In the genomic region with DNA sequence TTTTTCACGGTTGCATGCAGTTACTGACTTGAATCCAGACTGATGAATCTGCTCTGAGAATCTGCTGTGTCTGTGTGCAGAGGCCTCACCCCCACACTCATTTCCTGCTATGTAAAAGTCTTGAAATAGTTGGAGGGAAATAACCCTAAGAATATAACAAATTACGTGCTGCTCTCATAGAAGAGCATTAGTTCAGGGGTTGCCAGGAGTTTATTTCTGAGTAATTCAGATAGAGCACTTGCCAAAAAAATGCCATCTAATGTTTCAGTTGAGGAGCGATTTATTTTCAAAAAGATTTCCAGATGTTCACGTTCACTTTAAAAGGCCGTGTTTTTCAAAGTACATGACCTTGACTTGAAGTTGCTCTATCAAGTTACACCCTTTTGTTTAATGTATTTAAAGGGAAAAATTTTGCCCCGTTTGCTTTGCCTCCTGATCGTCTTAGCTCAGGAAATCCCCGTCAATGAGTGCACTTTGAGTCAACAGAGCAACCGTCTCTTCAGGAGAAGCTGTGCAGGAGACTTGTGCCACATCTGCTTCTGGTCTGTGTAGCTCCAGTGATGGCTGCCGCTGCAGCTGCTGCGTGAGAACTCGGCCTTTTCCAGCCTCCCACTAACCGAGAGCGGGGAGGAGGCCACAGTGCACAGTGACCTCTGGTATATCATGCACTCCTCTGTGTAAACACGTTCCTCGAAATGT, we compare ENCODE assay signal across 8 mouse cellular contexts. TPM values are rescaled to one million over a fixed set of nuclear protein-coding genes. Genes with fewer than 3 reads are reported as not detected.
DNase-seq lines count a peak whose midpoint lies in the region; ATAC-seq lines count a peak whose summit lies in the region.

No protein-coding gene starts in this region.

- no peak overlapping the region for H3K27ac ChIP-seq in midbrain, embryonic 14.5 days (replicated peaks; ENCODE audit: low read depth, low read length)
- no peak overlapping the region for H3K27ac ChIP-seq in midbrain, embryonic 16.5 days (ENCODE audit: low read length)

- no peak overlapping the region for H3K9ac ChIP-seq in midbrain, embryonic 14.5 days (replicated peaks; ENCODE audit: low read length)
- no peak overlapping the region for H3K9ac ChIP-seq in midbrain, embryonic 16.5 days (ENCODE audit: low read depth, low read length)

- H3K36me3 ChIP-seq in midbrain, embryonic 14.5 days (ENCODE audit: control insufficient read depth, insufficient read depth, low read length) = no peaks in the 10 kb centered on the region
- H3K36me3 ChIP-seq in midbrain, embryonic 16.5 days (ENCODE audit: control insufficient read depth, insufficient read depth, low read length) = no peaks in the 10 kb centered on the region

- no peak for ATAC-seq in midbrain, embryonic 14.5 days (ENCODE audit: low FRiP score, low TSS enrichment)
- ATAC-seq in midbrain, embryonic 16.5 days = no peak
- ATAC-seq in inflammation-experienced regulatory T-cells, adult 6 months = peak; percentile 50
- ATAC-seq in frontal cortex, adult (ENCODE audit: low TSS enrichment) = no peak

- no peaks in the 10 kb centered on the region for H3K27me3 ChIP-seq in midbrain, embryonic 14.5 days (ENCODE audit: control insufficient read depth, insufficient read depth, low read length)
- no peaks in the 10 kb centered on the region for H3K27me3 ChIP-seq in midbrain, embryonic 16.5 days (ENCODE audit: control insufficient read depth, insufficient read depth, low read depth, low read length)

- no peak overlapping the region for H3K4me3 ChIP-seq in midbrain, embryonic 14.5 days (replicated peaks; ENCODE audit: low read depth, low read length)
- H3K4me3 ChIP-seq in midbrain, embryonic 16.5 days (ENCODE audit: low read depth, low read length) = no peak overlapping the region

- H3K9me3 ChIP-seq in midbrain, embryonic 14.5 days (ENCODE audit: control insufficient read depth, low read length) = no peaks in the 10 kb centered on the region
- H3K9me3 ChIP-seq in midbrain, embryonic 16.5 days (replicated peaks; ENCODE audit: control insufficient read depth, low read length, poor library complexity, severe bottlenecking) = no peaks in the 10 kb centered on the region

- WGBS in midbrain, embryonic 14.5 days = 70% methylated on average over 16 of the region's 16 CpGs
- 61% methylated on average over 16 of the region's 16 CpGs for WGBS in midbrain, embryonic 16.5 days

- H3K4me1 ChIP-seq in midbrain, embryonic 14.5 days (ENCODE audit: control insufficient read depth, insufficient read depth, low read length) = no peaks in the 10 kb centered on the region
- no peaks in the 10 kb centered on the region for H3K4me1 ChIP-seq in midbrain, embryonic 16.5 days (ENCODE audit: control insufficient read depth, insufficient read depth, low read length)

- no peak overlapping the region for H3K4me2 ChIP-seq in midbrain, embryonic 14.5 days (ENCODE audit: low read length)
- no peak overlapping the region for H3K4me2 ChIP-seq in midbrain, embryonic 16.5 days (ENCODE audit: low read length)

- DNase-seq in midbrain, embryonic 14.5 days = peak; percentile 1
- peak; percentile 74 for DNase-seq in embryo, embryonic 10 days (ENCODE audit: low spot score)
- DNase-seq in lung, postnatal 36 days = peak; percentile 10
- no peak for DNase-seq in cerebellum, adult 9-10 months
- DNase-seq in frontal cortex, postnatal 25 days (ENCODE audit: low spot score in 2 of 2) = no peak

RNA-seq across cellular contexts. Expression of gene Sec61g, which starts 50.9 kb away (rescaled TPM):
- 27.7 and 32.9 TPM in 2 replicates for polyA plus RNA-seq in midbrain, embryonic 14.5 days (2014; fragmentation: Nextera tagmentation; extraction: Ambion mirVana)
- 22.4 and 32.1 TPM in 2 replicates for polyA plus RNA-seq in midbrain, embryonic 16.5 days (2015; fragmentation: Nextera tagmentation; extraction: Ambion mirVana)
- polyA plus RNA-seq in inflammation-experienced regulatory T-cells, adult 6 months (2017; shearing (Covaris generic)) = 10 to 100 TPM in 2 of 3 experiments, 1 to 10 TPM in 1; 6.5 to 15.0 (median 13.2) TPM

Comparison
In these comparisons a context has a peak if more than half of its experiments do, and no peak if none do; other contexts are left out.
1. DNase-seq: peak in midbrain, embryonic 14.5 days (single experiment), embryo, embryonic 10 days (single experiment) and lung, postnatal 36 days (single experiment); none in cerebellum, adult 9-10 months (single experiment) and frontal cortex, postnatal 25 days (0 of 2).